Mouse (Mus musculus) kidney, adult 2 months (tissue): ENCODE measurements around the gene Myd88.

Source experiments
- CTCF ChIP-seq: fragments of 200-500 bp; conservative IDR thresholded peaks from 2 replicates; pipeline ENCODE4 v1.5.1; 2011; ENCODE audit warnings: low read depth, mild to moderate bottlenecking, control low read depth, low read length, moderate library complexity, mixed read lengths; ENCODE audit not compliant: insufficient read depth, insufficient read length
- POLR2A ChIP-seq: fragments of 200-500 bp; IDR thresholded peaks from one replicate; pipeline ENCODE4 v1.6.1; 2011; ENCODE audit warnings: low read depth, low read length, control low read depth

GRCm38 (mm10) chr9:119290791-119291190 lies 50.4 kb downstream of the Myd88 start:
- TF ChIP-seq POLR2A (no peak), CTCF (no peak)
